Mouse (Mus musculus): ENCODE measurements around the gene Vasp. TPM values are rescaled to one million over a fixed set of nuclear protein-coding genes. Genes with fewer than 3 reads are reported as not detected.

Gene Vasp
- total RNA-seq, 1 experiment = 92.5 TPM

DNA sequence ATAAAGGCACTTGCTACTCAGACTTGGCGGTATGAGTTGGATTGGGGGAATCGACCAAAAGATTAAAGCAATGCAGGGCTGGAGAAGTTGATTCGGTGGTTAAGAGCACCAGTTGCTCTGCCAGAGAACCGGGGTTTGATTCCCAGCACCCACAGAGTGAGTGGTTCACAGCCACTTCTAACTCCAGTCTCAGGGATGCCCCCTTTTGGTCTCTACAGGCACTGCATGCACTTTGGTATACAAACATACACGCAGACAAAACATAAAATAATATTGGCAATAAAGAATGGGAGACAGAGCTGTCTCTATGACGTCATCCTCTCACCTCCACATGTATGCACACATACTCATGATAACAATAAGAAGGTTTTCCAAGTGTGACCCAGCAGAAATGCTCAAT is 25.4 kb upstream of the Vasp start:
- no peak for DNase-seq (ENCODE audit: low read depth, low spot score)
- Histone ChIP-seq H3K36me3 (ENCODE audit: control insufficient read depth, insufficient read depth, low read length, poor library complexity, severe bottlenecking) (no peaks in the 10 kb centered on the region), H3K4me1 (ENCODE audit: control insufficient read depth in 2 of 2, insufficient read depth in 2 of 2, low read length in 2 of 2, poor library complexity in 1 of 2) (peaks cover 0 to 16% of the 10 kb centered on the region in 2 experiments; a peak in 3 of 4 replicates), H3K27ac (ENCODE audit: insufficient read depth, low read depth, low read length, poor library complexity, severe bottlenecking) (no peak overlapping the region), H3K4me3 (ENCODE audit: insufficient read depth in 1 of 2, low read depth in 1 of 2, low read length in 2 of 2, poor library complexity in 1 of 2, severe bottlenecking in 1 of 2) (no peak overlapping the region), H3K9ac (ENCODE audit: insufficient read depth, low read depth, low read length, poor library complexity, severe bottlenecking) (no peak overlapping the region), H3K9me3 (ENCODE audit: control insufficient read depth, insufficient read depth, low read depth, low read length) (no peaks in the 10 kb centered on the region)
- TF ChIP-seq ZC3H11A (IDR thresholded peaks at IDR 0.05; ENCODE audit: borderline replicate concordance, low read depth, low read length) = no peak
- TF ChIP-seq ZNF384 (IDR thresholded peaks at IDR 0.05; ENCODE audit: low read depth, low read length) = no peak
- TF ChIP-seq HCFC1 (IDR thresholded peaks at IDR 0.05; ENCODE audit: borderline replicate concordance, insufficient read depth, low read length) = no peak
- TF ChIP-seq CHD2 (IDR thresholded peaks at IDR 0.05; ENCODE audit: low read depth, low read length) = no peak
- no peak for TF ChIP-seq MAFK (IDR thresholded peaks at IDR 0.05; ENCODE audit: insufficient read depth, low read depth, low read length)
- in situ Hi-C loops (cut with MboI; ENCODE audit: low sequenced_read_pairs in 2 of 2, unreplicated experiment in 2 of 2) = no loop called here

DNA sequence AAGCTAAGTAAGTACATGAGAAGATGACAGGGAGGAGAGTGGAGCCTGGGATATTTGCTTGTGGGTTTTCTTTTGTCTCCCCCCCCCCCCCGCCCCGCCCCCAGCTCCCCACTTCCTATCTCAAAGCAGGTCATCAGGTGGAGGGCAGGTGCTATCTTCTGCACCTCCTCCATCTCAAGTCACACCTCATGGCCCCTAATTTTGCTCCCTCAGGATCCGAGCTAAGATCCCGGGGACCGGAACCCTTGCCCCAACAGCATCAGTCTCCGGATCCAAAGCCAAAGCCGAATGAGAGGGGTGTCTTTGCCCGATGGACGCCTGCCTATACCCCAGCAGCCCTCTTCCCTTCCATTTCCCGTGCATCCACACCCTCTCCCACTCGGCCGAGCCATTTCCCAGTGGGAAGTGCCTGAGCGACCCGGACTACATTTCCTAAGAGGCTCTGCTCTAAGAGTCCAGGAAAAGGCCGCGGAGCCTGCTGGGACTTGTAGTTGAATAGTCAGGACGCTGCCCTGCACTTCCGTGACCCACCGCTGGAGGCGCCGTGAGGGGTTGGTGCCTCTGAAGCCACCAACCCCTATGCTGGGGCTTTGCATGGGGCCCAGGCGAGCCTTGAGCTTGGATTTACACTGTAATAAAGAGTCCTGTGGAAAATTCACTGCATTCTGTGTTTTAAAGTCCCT is 24.0 kb upstream of the Vasp start:
- H3K9ac ChIP-seq (ENCODE audit: insufficient read depth, low read depth, low read length, poor library complexity, severe bottlenecking) = peak overlapping the region; percentile 62; the same call in 1 of the 2 replicates
- peaks cover 0 to 17% of the 10 kb centered on the region in 2 experiments; a peak in 3 of 4 replicates for H3K4me1 ChIP-seq (ENCODE audit: control insufficient read depth in 2 of 2, insufficient read depth in 2 of 2, low read length in 2 of 2, poor library complexity in 1 of 2)
- in situ Hi-C loops (cut with MboI; ENCODE audit: low sequenced_read_pairs in 2 of 2, unreplicated experiment in 2 of 2) = no loop called here
- H3K4me3 ChIP-seq (ENCODE audit: insufficient read depth in 1 of 2, low read depth in 1 of 2, low read length in 2 of 2, poor library complexity in 1 of 2, severe bottlenecking in 1 of 2) = peak overlapping the region; percentile 32 to 40
- H3K9me3 ChIP-seq (ENCODE audit: control insufficient read depth, insufficient read depth, low read depth, low read length) = no peaks in the 10 kb centered on the region
- no peak for TF ChIP-seq ZC3H11A (IDR thresholded peaks at IDR 0.05; ENCODE audit: borderline replicate concordance, low read depth, low read length)
- no peak for TF ChIP-seq ZNF384 (IDR thresholded peaks at IDR 0.05; ENCODE audit: low read depth, low read length)
- TF ChIP-seq MAFK (IDR thresholded peaks at IDR 0.05; ENCODE audit: insufficient read depth, low read depth, low read length) = no peak
- peak; percentile 98 for TF ChIP-seq HCFC1 (IDR thresholded peaks at IDR 0.05; ENCODE audit: borderline replicate concordance, insufficient read depth, low read length)
- TF ChIP-seq CHD2 (IDR thresholded peaks at IDR 0.05; ENCODE audit: low read depth, low read length) = no peak
- no peak overlapping the region for H3K27ac ChIP-seq (ENCODE audit: insufficient read depth, low read depth, low read length, poor library complexity, severe bottlenecking)
- peak; percentile 91 for DNase-seq (ENCODE audit: low read depth, low spot score)
- no peaks in the 10 kb centered on the region for H3K36me3 ChIP-seq (ENCODE audit: control insufficient read depth, insufficient read depth, low read length, poor library complexity, severe bottlenecking)

DNA sequence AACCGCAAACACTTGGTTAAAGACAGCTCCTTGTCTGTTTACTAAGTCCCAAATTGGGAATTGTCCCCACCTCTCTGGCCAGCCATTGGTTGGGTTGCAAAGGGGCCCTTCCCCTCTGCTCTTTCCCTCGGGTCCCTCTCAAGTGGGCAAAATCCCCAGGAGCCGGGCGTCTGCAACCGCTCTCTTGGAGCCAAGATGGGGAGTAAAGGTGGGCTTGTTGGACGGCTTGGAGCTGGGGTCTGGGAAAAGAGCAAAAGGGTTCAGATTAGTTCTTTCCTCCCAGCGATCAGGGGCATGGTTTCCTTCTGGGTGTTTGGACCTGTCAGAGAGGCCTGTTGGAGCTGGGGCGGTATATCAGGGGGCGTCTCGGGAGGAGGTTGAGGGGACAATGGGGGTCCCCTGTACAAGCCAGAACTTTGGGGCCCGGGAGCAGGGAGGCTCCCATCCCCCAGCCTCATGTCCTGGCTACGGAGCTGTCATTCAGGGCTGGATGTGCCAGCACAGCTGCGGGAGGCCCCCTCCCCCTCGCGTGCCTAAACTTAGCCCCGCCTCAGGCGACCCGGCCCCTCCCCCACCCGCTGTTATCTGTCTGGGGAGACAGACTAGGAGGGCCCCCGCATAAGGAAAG is 19.5 kb upstream of the Vasp start:
- DNase-seq (ENCODE audit: low read depth, low spot score) = no peak
- TF ChIP-seq ZNF384 (IDR thresholded peaks at IDR 0.05; ENCODE audit: low read depth, low read length) = no peak
- no peak for TF ChIP-seq ZC3H11A (IDR thresholded peaks at IDR 0.05; ENCODE audit: borderline replicate concordance, low read depth, low read length)
- no peak for TF ChIP-seq HCFC1 (IDR thresholded peaks at IDR 0.05; ENCODE audit: borderline replicate concordance, insufficient read depth, low read length)
- no peak for TF ChIP-seq MAFK (IDR thresholded peaks at IDR 0.05; ENCODE audit: insufficient read depth, low read depth, low read length)
- no peak for TF ChIP-seq CHD2 (IDR thresholded peaks at IDR 0.05; ENCODE audit: low read depth, low read length)
- Histone ChIP-seq H3K9me3 (ENCODE audit: control insufficient read depth, insufficient read depth, low read depth, low read length) (no peaks in the 10 kb centered on the region), H3K4me1 (ENCODE audit: control insufficient read depth in 2 of 2, insufficient read depth in 2 of 2, low read length in 2 of 2, poor library complexity in 1 of 2) (peaks cover 0 to 17% of the 10 kb centered on the region in 2 experiments; a peak in 3 of 4 replicates), H3K9ac (ENCODE audit: insufficient read depth, low read depth, low read length, poor library complexity, severe bottlenecking) (peak overlapping the region; percentile 63; the same call in 1 of the 2 replicates), H3K36me3 (ENCODE audit: control insufficient read depth, insufficient read depth, low read length, poor library complexity, severe bottlenecking) (no peaks in the 10 kb centered on the region; the same call in 1 of the 2 replicates), H3K4me3 (ENCODE audit: insufficient read depth in 1 of 2, low read depth in 1 of 2, low read length in 2 of 2, poor library complexity in 1 of 2, severe bottlenecking in 1 of 2) (peak overlapping the region; percentile 49 to 62), H3K27ac (ENCODE audit: insufficient read depth, low read depth, low read length, poor library complexity, severe bottlenecking) (no peak overlapping the region)
- in situ Hi-C loops (cut with MboI; ENCODE audit: low sequenced_read_pairs in 2 of 2, unreplicated experiment in 2 of 2) = no loop called here

DNA sequence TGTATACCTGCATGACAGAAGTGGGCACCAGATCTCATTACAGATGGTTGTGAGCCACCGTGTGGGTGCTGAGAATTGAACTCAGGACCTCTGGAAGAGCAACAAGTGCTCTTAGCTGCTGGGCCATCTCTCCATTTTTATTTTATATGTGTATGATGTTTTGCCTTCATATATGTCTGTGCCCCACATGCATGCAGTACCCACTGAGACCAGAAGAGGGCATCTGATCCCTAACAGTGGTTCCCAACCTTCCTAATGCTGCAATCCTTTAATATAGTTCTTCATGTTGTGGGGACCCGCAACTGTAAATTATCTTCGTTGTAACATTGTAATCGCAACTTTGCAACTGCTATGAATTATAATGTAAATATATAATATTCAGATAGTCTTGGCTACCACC is 13.1 kb upstream of the Vasp start:
- no peaks in the 10 kb centered on the region for H3K9me3 ChIP-seq (ENCODE audit: control insufficient read depth, insufficient read depth, low read depth, low read length)
- H3K4me1 ChIP-seq (ENCODE audit: control insufficient read depth in 2 of 2, insufficient read depth in 2 of 2, low read length in 2 of 2, poor library complexity in 1 of 2) = peaks cover 0 to 3% of the 10 kb centered on the region in 2 experiments; a peak in 1 of 4 replicates
- no peak overlapping the region for H3K27ac ChIP-seq (ENCODE audit: insufficient read depth, low read depth, low read length, poor library complexity, severe bottlenecking)
- no peak for TF ChIP-seq HCFC1 (IDR thresholded peaks at IDR 0.05; ENCODE audit: borderline replicate concordance, insufficient read depth, low read length)
- TF ChIP-seq MAFK (IDR thresholded peaks at IDR 0.05; ENCODE audit: insufficient read depth, low read depth, low read length) = no peak
- H3K36me3 ChIP-seq (ENCODE audit: control insufficient read depth, insufficient read depth, low read length, poor library complexity, severe bottlenecking) = no peaks in the 10 kb centered on the region; the same call in 1 of the 2 replicates
- peak; percentile 64 for DNase-seq (ENCODE audit: low read depth, low spot score)
- no peak overlapping the region for H3K4me3 ChIP-seq (ENCODE audit: insufficient read depth in 1 of 2, low read depth in 1 of 2, low read length in 2 of 2, poor library complexity in 1 of 2, severe bottlenecking in 1 of 2)
- in situ Hi-C loops (cut with MboI; ENCODE audit: low sequenced_read_pairs in 2 of 2, unreplicated experiment in 2 of 2) = loop anchor here in 1 of 2 experiments (5.0 kb wide), 1 partner anchor 102 kb away; no protein-coding TSS in a partner anchor
- no peak overlapping the region for H3K9ac ChIP-seq (ENCODE audit: insufficient read depth, low read depth, low read length, poor library complexity, severe bottlenecking)

Measured in ES-E14 (cell line).